Mouse (Mus musculus) liver, embryonic 11.5 days (tissue): ENCODE measurements at regions not wholly inside any gene's neighbourhood (a gene's known extent, or its start where the extent isn't known, plus 50 kb on each side); places are given as distances from the start of the nearest gene placed in this dataset.

Experiments
- ATAC-seq: fragments of 200-750 bp; cut with Nextera tagmentation; replicated peaks from 2 replicates; pipeline ENCODE4 v1.8.0; 2017; ENCODE audit warnings: moderate number of reproducible peaks, mild to moderate bottlenecking, moderate TSS enrichment, moderate library complexity; ENCODE audit not compliant: low FRiP score
- DNase-seq: peaks from one replicate; pipeline ENCODE4 v3.0.0-alpha.2; 2017; ENCODE audit warnings: low spot score
- H3K27ac ChIP-seq: fragments of 300-500 bp; sonication (generic); 2 replicates; pipeline ENCODE4 v1.5.1; 2014; ENCODE audit warnings: mild to moderate bottlenecking, low read depth, low read length, control low read depth
- H3K27me3 ChIP-seq: fragments of 300-500 bp; sonication (generic); replicated peaks from 2 replicates; pipeline ENCODE4 v1.6.1; 2014; ENCODE audit warnings: low read length, mixed read lengths; ENCODE audit not compliant: control insufficient read depth, insufficient read depth
- H3K36me3 ChIP-seq: fragments of 300-500 bp; sonication (generic); 2 replicates; pipeline ENCODE4 v1.6.1; 2014; ENCODE audit warnings: mild to moderate bottlenecking, low read length, moderate library complexity, mixed read lengths; ENCODE audit not compliant: control insufficient read depth, insufficient read depth
- H3K4me1 ChIP-seq: fragments of 300-500 bp; sonication (generic); replicated peaks from 2 replicates; pipeline ENCODE4 v1.6.1; 2014; ENCODE audit warnings: low read length, mixed read lengths; ENCODE audit not compliant: control insufficient read depth, insufficient read depth
- H3K4me2 ChIP-seq: fragments of 300-500 bp; sonication (generic); 2 replicates; pipeline ENCODE4 v1.6.1; 2014; ENCODE audit warnings: mild to moderate bottlenecking, control low read depth, moderate library complexity
- H3K4me3 ChIP-seq: fragments of 300-500 bp; sonication (generic); 2 replicates; pipeline ENCODE4 v1.5.1; 2014; ENCODE audit warnings: low read depth, low read length, control low read depth
- H3K9ac ChIP-seq: fragments of 300-500 bp; sonication (generic); 2 replicates; pipeline ENCODE4 v1.6.1; 2014; ENCODE audit warnings: low read depth, low read length, control low read depth
- H3K9me3 ChIP-seq: fragments of 300-500 bp; sonication (generic); 2 replicates; pipeline ENCODE4 v1.6.1; 2016; ENCODE audit warnings: low read length, inconsistent platforms, mixed read lengths; ENCODE audit not compliant: control insufficient read depth
- WGBS: fragments of 180-500 bp; shearing (Covaris S2); extraction: QIAGEN DNeasy Blood & Tissue Kit; methylation state at CpG from one replicate; pipeline ENCODE4 v1.1.7; 2014; 5-methylcytosine and 5-hydroxymethylcytosine counted together

- Histone ChIP-seq H3K4me3 (no peak overlapping the region), H3K9me3 (no peaks in the 10 kb centered on the region), H3K9ac (no peak overlapping the region), H3K4me2 (no peak overlapping the region), H3K36me3 (no peaks in the 10 kb centered on the region), H3K27ac (no peak overlapping the region), H3K27me3 (no peaks in the 10 kb centered on the region), H3K4me1 (no peaks in the 10 kb centered on the region)
- 92% methylated on average over 1 of the region's 1 CpGs for WGBS
- ATAC-seq (no peak), DNase-seq (no peak)
Observed at GRCm38 (mm10) chr1:176443712-176444111, 168.6 kb upstream of the Pld5 start.

GRCm38 (mm10) chr1:176440254-176440653 lies 165.1 kb upstream of the Pld5 start:
- no peak overlapping the region for H3K9ac ChIP-seq
- DNase-seq (no peak), ATAC-seq (no peak)
- no peak overlapping the region for H3K4me2 ChIP-seq
- H3K4me1 ChIP-seq = no peaks in the 10 kb centered on the region
- H3K36me3 ChIP-seq = no peaks in the 10 kb centered on the region
- H3K9me3 ChIP-seq = no peaks in the 10 kb centered on the region
- no peaks in the 10 kb centered on the region for H3K27me3 ChIP-seq
- H3K27ac ChIP-seq = no peak overlapping the region
- no peak overlapping the region for H3K4me3 ChIP-seq
- WGBS = 71% methylated on average over 3 of the region's 3 CpGs

DNA sequence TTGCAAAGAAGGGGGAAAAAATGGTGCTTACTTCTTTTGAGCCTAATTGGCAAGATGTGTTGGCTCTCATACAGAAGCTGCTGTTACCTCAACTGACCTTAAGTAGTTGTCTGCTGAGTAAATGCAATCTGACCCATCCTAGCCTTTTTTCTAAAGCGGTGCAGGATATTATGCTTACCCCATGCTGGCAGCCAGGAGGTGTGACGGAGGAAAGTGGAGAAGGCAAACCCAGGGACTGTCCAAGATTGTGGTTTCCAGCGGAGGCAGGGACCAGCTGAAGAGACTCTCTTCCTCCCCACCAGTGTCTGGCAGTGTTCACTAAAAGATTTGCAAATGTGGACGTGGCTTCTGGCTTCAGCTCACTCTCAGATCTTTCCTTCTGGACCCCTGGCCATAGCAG lies 152.7 kb upstream of the Pld5 start:
- DNase-seq = no peak
- Histone ChIP-seq H3K27me3 (no peaks in the 10 kb centered on the region), H3K4me1 (no peaks in the 10 kb centered on the region), H3K9ac (no peak overlapping the region), H3K9me3 (no peaks in the 10 kb centered on the region), H3K4me3 (no peak overlapping the region), H3K36me3 (no peaks in the 10 kb centered on the region), H3K4me2 (no peak overlapping the region), H3K27ac (no peak overlapping the region)
- 44% methylated on average over 4 of the region's 4 CpGs for WGBS
- no peak for ATAC-seq

GRCm38 (mm10) chr1:176427046-176427445 lies 151.9 kb upstream of the Pld5 start:
- Histone ChIP-seq H3K9ac (no peak overlapping the region), H3K4me2 (no peak overlapping the region), H3K27me3 (no peaks in the 10 kb centered on the region), H3K4me3 (no peak overlapping the region), H3K36me3 (no peaks in the 10 kb centered on the region), H3K27ac (no peak overlapping the region), H3K9me3 (no peaks in the 10 kb centered on the region), H3K4me1 (no peaks in the 10 kb centered on the region)
- DNase-seq (no peak), ATAC-seq (no peak)
- 70% methylated on average over 2 of the region's 2 CpGs for WGBS

GRCm38 (mm10) chr1:176417251-176417650 lies 142.1 kb upstream of the Pld5 start:
- no peak overlapping the region for H3K27ac ChIP-seq
- no peaks in the 10 kb centered on the region for H3K27me3 ChIP-seq
- ATAC-seq = no peak
- no peak for DNase-seq
- H3K9ac ChIP-seq = no peak overlapping the region
- WGBS = 86% methylated on average over 1 of the region's 1 CpGs
- H3K36me3 ChIP-seq = no peaks in the 10 kb centered on the region
- H3K4me3 ChIP-seq = no peak overlapping the region
- H3K9me3 ChIP-seq = no peaks in the 10 kb centered on the region
- no peak overlapping the region for H3K4me2 ChIP-seq
- no peaks in the 10 kb centered on the region for H3K4me1 ChIP-seq

GRCm38 (mm10) chr1:176404128-176404527 lies 129.0 kb upstream of the Pld5 start:
- Histone ChIP-seq H3K4me1 (no peaks in the 10 kb centered on the region), H3K9ac (no peak overlapping the region), H3K4me2 (no peak overlapping the region), H3K9me3 (no peaks in the 10 kb centered on the region), H3K4me3 (no peak overlapping the region), H3K27me3 (no peaks in the 10 kb centered on the region), H3K27ac (no peak overlapping the region), H3K36me3 (no peaks in the 10 kb centered on the region)
- 88% methylated on average over 3 of the region's 3 CpGs for WGBS
- DNase-seq (no peak), ATAC-seq (no peak)

DNA sequence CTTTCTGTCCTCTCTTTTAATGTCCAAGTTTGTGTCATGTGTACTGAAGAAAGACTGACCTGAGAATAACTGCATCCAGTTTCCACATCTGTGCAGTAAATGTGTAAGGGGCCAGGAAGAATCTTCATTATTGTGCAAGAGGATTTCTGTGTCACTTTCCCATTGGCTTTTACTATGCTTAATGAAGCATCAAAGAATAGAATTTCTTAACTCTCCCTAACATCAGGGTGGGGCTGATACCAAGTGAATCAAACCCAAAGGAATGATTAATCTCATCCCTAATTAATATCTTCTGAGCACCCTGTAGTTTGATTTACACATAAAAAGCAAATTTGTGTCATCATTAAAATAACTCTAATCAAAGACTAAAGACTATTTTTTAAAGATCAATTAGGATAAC lies 104.5 kb upstream of the Pld5 start:
- no peaks in the 10 kb centered on the region for H3K9me3 ChIP-seq
- DNase-seq (no peak), ATAC-seq (no peak)
- H3K4me3 ChIP-seq = no peak overlapping the region
- H3K27me3 ChIP-seq = no peaks in the 10 kb centered on the region
- no peaks in the 10 kb centered on the region for H3K36me3 ChIP-seq
- no peak overlapping the region for H3K9ac ChIP-seq
- no peak overlapping the region for H3K4me2 ChIP-seq
- no peak overlapping the region for H3K27ac ChIP-seq
- no peaks in the 10 kb centered on the region for H3K4me1 ChIP-seq

DNA sequence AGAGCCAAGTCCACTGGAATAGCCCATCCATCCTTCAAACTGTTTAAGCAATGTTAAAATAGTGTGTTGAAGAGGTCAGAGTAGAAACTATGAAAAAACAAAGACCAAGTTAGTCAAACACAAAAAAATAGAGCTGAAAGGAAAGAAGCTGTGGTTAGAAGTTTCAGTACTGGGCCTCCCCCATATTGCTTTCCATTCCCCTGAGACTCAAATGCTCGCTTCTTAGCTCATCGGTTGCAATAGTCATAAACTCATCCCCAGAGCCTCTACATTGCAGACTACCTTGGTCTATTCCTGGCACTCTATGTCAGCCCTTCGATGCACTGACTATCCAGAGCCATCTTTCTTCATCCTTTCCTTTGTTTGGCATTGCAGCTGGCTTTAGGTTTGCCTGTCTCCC lies 91.8 kb upstream of the Pld5 start:
- no peak overlapping the region for H3K27ac ChIP-seq
- H3K9me3 ChIP-seq = no peaks in the 10 kb centered on the region
- no peak overlapping the region for H3K4me2 ChIP-seq
- H3K4me1 ChIP-seq = no peaks in the 10 kb centered on the region
- 80% methylated on average over 3 of the region's 3 CpGs for WGBS
- DNase-seq = no peak
- no peaks in the 10 kb centered on the region for H3K27me3 ChIP-seq
- no peak overlapping the region for H3K9ac ChIP-seq
- no peak for ATAC-seq
- no peak overlapping the region for H3K4me3 ChIP-seq
- H3K36me3 ChIP-seq = no peaks in the 10 kb centered on the region

DNA sequence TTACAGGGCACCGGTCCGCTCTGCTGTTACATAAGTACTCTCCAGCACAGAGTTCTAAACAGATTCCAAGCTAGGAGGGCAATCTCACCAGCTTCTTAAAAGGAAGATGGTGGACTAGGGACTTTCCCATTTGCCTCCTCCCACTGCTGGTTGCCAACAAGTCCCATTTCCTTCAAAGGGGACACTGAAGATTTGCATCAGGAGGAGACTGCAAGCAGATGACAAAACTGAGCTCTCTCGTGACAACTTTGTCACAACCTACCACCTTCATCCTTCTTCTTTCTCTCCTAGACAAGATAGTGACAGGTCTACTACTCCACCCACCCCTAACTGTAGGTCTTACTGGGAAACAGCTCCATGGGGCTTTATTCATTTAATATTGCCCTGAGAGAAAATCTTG lies 85.8 kb upstream of the Pld5 start:
- 82% methylated on average over 3 of the region's 3 CpGs for WGBS
- H3K27me3 ChIP-seq = no peaks in the 10 kb centered on the region

More for the DNA sequence above, 85.8 kb upstream of the Pld5 start:
- ATAC-seq (no peak), DNase-seq (no peak)
- no peak overlapping the region for H3K9ac ChIP-seq
- H3K27ac ChIP-seq = no peak overlapping the region
- H3K9me3 ChIP-seq = no peaks in the 10 kb centered on the region
- H3K36me3 ChIP-seq = no peaks in the 10 kb centered on the region
- H3K4me2 ChIP-seq = no peak overlapping the region
- H3K4me3 ChIP-seq = no peak overlapping the region
- H3K4me1 ChIP-seq = no peaks in the 10 kb centered on the region
